Mouse (Mus musculus) left cerebral cortex, postnatal 4 days (tissue): ENCODE results near the gene Tmem267. TPM values are rescaled to one million over a fixed set of nuclear protein-coding genes. Genes with fewer than 3 reads are reported as not detected.
"Not testable (repeated sequence)": the region's sequence is repeated elsewhere in the genome, so short reads cannot be mapped to it uniquely, and the experiment has no call there.

Experiments used
- DNase-seq: peaks from one replicate; pipeline ENCODE4 v3.0.0-alpha.2; 2022
- intact Hi-C: fragments of 180-260 bp; cut with DNase I; formaldehyde crosslinking; loops from one replicate; pipeline ENCODE4 v1.15.1; 2025
- total RNA-seq, 2 experiments: library from RNA; stranded (reverse); gene quantifications; 2 replicates each; pipeline ENCODE4 v1.2.3; 2021

Gene Tmem267
- 10 to 100 TPM; 19.3 to 26.1 TPM for total RNA-seq

DNA sequence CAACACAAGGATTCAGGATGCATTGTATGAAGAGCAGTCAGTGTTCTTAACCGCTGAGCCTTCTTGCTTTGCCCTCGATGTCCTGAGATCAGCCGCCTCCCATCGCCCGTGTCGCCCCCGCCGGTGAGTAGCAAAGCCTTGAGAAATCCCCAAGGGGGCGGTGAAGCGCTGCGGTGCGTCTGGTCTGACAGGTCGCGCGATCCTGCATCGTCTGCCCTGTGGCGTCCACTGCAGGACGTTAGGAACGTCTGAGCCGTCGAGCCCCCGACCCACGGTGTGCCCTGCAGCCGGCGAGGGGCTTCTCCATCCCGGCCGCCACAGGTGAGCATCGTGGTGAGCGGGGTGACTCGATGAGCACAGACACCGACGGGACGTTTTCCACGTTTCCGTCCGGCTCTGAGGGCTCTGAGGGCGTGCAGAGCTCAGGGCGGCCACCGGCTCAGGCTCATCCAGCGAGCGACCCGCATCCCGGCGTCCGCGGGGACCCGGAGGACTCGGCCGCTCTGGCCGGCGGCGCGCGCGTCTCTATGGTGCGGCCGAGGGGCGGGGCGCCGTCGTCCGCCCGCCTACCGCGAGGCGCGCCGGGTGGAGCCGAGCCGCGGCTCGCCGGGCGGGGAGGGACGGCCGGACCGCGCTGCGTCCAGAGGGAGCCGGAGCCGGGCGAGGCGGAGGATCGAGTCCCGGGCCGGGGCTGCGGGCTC, at the start of gene Tmem267, which contains the start of gene 3110070M22Rik:
Gene Tmem267, plus strand, starts transcription at position 160 of the 701 bp plus-strand sequence.
Gene 3110070M22Rik, minus strand, starts transcription at position 504 of the 701 bp plus-strand sequence.
- intact Hi-C loops = no loop called here
- DNase-seq = peak; percentile 88

- intact Hi-C loops = no loop called here
Measured at GRCm38 (mm10) chr13:119442244-119442643, 45.6 kb upstream of the Tmem267 start.

GRCm38 (mm10) chr13:119453563-119453962, 34.3 kb upstream of the Tmem267 start:
- intact Hi-C loops = no loop called here
- DNase-seq = no peak

More at GRCm38 (mm10) chr13:119442244-119442643, 45.6 kb upstream of the Tmem267 start:
- DNase-seq = no peak

- intact Hi-C loops = no loop called here
- no peak for DNase-seq
Measured at GRCm38 (mm10) chr13:119455082-119455481, 32.8 kb upstream of the Tmem267 start.

DNA sequence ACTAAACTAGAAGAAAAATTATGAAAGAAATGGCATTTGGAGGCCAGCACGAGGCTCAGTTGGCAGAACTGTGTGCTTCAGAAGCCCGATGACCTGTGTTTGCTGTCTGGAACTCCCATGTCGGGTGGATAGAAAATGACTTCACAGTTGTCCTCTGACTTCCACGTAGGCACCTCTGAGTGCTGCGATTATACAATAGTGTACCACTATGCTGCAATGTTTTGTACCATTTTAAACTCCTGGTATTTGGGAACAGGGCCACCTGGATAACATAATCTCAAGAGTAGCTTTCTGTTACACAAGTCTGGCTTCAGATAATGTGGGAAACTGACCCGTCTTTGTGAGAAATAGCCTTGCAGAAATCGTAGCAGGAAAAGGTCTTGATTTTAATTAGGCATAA, 31.5 kb upstream of the Tmem267 start:
- intact Hi-C loops = no loop called here
- DNase-seq = no peak

GRCm38 (mm10) chr13:119461900-119462595, 25.8 kb upstream of the Tmem267 start:
- DNase-seq = no peak
- intact Hi-C loops = no loop called here

GRCm38 (mm10) chr13:119462596-119463560, 25.0 kb upstream of the Tmem267 start, which contains the start of gene 4833420G17Rik:
Gene 4833420G17Rik, plus strand, starts transcription at chr13:119462768.
- intact Hi-C loops = no loop called here
- DNase-seq = peak; percentile 86

GRCm38 (mm10) chr13:119476631-119477030, 11.2 kb upstream of the Tmem267 start:
- no peak for DNase-seq
- intact Hi-C loops = no loop called here

DNA sequence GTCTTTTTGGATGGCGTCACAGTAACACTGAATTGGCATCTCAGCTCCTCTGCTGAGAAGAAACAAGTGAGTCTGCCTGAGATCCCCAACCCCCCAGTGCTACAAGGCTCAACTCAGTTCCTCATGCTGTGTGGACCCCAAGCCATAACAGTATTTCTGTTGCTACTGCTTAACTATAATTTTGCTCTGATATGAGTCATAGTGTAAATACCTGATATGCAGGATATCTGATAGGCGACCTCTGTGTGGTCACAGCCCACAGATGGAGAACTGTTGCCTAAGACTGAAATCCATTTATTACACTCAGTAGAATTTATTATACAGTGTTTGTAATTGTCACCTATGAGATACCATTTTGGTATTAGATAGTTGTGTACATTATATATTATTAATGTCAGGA, 10.1 kb upstream of the Tmem267 start:
- intact Hi-C loops = no loop called here
- no peak for DNase-seq

GRCm38 (mm10) chr13:119487354-119487753, 485 bp upstream of the Tmem267 start:
- DNase-seq = no peak
- intact Hi-C loops = no loop called here

DNA sequence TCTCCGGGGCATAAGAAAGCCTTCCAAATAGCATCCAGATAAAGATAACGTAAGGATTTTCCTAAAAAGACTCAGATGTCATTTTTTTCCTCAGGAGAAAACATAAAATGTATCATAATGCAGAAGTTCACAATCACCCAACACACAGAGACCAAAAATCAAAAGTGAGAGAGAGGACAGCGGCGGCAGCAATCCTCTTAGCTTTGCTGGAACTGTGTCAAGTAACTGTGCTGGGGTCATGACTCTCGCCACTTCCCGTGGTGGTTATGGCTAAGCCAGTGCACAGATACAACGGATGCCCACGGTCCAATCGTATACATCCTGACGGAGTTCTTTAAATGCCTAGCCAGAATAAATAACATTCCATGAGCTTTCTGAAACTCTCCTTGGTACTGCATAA, 4.2 kb downstream of the Tmem267 start:
- intact Hi-C loops, DNase-seq: not testable (repeated sequence)

DNA sequence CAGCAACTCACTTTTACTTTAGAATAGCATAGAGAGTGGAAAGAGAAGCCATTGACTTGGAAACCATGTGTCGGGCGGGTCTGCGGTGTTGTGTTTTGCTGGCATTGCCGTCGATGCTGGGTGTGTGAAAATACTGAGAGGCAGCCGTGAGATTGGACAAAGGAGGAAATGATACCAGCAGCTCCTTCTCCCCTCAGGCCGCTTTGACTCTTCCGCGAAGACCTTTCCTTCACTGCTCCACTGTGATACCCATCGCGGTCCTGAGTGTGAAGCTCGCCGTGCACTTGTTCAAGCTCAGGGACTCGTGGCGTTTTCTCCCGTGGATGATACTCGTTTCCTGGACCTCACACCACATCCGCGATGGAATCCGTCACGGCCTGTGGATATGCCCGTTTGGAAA, 7.1 kb downstream of the Tmem267 start:
- DNase-seq, intact Hi-C loops: not testable (repeated sequence)

DNA sequence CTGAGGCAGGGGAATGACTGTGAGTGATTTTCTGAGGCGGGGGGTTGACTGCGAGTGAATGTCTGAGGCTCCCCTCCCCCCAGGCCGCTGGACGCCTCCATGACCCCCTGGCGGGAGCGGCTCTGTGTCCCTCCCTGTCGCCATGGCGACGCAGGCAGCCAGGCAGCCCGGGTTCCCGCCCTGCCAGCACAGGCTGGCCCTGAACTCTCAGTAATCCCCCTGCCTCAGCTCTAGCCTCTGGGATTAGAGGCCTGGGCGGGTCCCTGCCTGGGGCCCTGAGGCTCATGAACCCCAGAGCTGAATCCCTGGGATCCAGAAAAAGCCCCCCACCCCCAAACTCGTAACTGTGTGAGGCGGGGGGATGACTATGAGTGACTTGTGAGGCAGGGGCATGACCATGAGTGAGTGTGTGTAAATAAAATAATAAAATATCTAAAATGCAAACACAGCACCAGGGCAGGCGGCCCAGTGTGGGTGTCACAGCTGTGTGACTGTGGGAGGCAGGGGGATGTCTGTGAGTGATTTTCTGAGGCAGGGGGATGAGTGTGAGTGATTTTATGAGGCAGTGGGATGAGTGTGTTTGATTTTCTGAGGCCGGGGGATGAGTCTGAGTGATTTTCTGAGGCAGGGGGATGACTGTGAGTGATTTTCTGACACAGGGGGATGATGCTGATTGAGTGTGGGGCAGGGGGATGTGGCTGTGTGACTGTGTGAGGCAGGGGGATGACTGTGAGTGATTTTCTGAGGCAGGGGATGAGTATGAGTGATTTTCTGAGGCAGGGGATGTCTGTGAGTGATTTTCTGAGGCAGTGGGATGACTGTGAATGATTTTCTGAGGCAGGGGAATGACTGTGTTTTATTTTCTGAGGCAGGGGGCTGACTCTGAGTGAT, 108.7 kb downstream of the Tmem267 start:
- intact Hi-C loops = not testable (repeated sequence)
- peak; percentile 24 for DNase-seq

GRCm38 (mm10) chr13:119598466-119598865, 110.6 kb downstream of the Tmem267 start:
- intact Hi-C loops, DNase-seq: not testable (repeated sequence)

DNA sequence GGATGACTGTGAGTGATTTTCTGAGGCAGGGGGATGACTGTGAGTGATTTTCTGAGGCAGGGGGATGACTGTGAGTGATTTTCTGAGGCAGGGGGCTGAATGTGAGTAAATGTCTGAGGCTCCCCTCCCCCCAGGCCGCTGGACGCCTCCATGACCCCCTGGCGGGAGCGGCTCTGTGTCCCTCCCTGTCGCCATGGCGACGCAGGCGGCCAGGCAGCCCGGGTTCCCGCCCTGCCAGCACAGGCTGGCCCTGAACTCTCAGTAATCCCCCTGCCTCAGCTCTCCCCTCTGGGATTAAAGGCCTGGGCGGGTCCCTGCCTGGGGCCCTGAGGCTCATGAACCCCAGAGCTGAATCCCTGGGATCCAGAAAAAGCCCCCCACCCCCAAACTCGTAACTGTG, 111.2 kb downstream of the Tmem267 start:
- peak; percentile 27 for DNase-seq
- intact Hi-C loops = not testable (repeated sequence)

DNA sequence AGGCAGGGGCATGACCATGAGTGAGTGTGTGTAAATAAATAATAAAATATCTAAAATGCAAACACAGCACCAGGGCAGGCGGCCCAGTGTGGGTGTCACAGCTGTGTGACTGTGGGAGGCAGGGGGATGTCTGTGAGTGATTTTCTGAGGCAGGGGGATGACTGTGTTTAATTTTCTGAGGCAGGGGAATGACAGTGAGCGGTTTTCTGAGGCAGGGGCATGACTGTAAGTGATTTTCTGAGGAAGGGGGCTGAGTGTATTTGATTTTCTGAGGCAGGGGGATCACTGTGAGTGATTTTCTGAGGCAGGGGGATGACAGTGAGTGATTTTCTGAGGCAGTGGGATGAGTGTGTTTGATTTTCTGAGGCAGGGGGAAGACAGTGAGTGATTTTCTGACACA, 111.7 kb downstream of the Tmem267 start:
- DNase-seq, intact Hi-C loops: not testable (repeated sequence)

- intact Hi-C loops = not testable (repeated sequence)
- peak; percentile 47 for DNase-seq
Measured at GRCm38 (mm10) chr13:119600166-119600565, 112.3 kb downstream of the Tmem267 start.

GRCm38 (mm10) chr13:119602688-119603331, 115.0 kb downstream of the Tmem267 start:
- intact Hi-C loops = not testable (repeated sequence)
- peak; percentile 79 for DNase-seq

DNA sequence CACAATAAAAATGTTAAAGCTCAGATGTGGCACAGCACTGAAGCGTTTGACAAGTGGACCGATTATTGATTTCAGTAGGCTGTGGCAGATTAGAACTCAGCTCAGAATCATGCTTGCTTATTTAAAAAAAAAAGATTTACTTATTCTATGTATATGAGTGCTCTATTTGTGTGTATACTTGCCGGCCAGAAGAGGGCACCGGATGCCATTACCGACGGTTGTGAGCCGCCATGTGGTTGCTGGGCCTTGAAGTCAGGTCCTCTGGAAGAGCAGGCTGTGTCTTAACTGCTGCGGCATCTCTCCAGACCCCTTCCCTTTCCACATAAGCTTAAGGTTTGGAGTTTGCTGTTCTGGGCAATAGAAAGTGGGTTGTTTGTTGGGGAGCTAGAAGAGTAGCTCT, 116.1 kb downstream of the Tmem267 start:
- DNase-seq, intact Hi-C loops: not testable (repeated sequence)
